Mouse (Mus musculus) stomach, embryonic 16.5 days (tissue): ENCODE measurements at regions not wholly inside any gene's neighbourhood (a gene's known extent, or its start where the extent isn't known, plus 50 kb on each side); places are given as distances from the start of the nearest gene placed in this dataset.

Source experiments
- ATAC-seq: fragments of 200-750 bp; cut with Nextera tagmentation; 2 replicates; pipeline ENCODE4 v1.8.0; 2017; ENCODE audit warnings: moderate number of reproducible peaks, moderate TSS enrichment; ENCODE audit not compliant: insufficient read depth, low FRiP score
- H3K27ac ChIP-seq: fragments of 300-500 bp; sonication (generic); 2 replicates; pipeline ENCODE4 v1.5.1; 2014; ENCODE audit warnings: low read length
- H3K27me3 ChIP-seq: fragments of 300-500 bp; sonication (generic); 2 replicates; pipeline ENCODE4 v1.6.1; 2014; ENCODE audit warnings: low read length, control low read depth, mixed read lengths; ENCODE audit not compliant: control insufficient read depth, insufficient read depth
- H3K36me3 ChIP-seq: fragments of 300-500 bp; sonication (generic); 2 replicates; pipeline ENCODE4 v1.6.1; 2014; ENCODE audit warnings: low read length; ENCODE audit not compliant: control insufficient read depth, insufficient read depth
- H3K4me1 ChIP-seq: fragments of 300-500 bp; sonication (generic); 2 replicates; pipeline ENCODE4 v1.6.1; 2014; ENCODE audit warnings: low read length, control low read depth, mixed read lengths; ENCODE audit not compliant: control insufficient read depth, insufficient read depth
- H3K4me2 ChIP-seq: fragments of 300-500 bp; sonication (generic); 2 replicates; pipeline ENCODE4 v1.6.1; 2014; ENCODE audit warnings: low read depth, low read length, mixed read lengths
- H3K4me3 ChIP-seq: fragments of 300-500 bp; sonication (generic); replicated peaks from 2 replicates; pipeline ENCODE4 v1.5.1; 2014; ENCODE audit warnings: mild to moderate bottlenecking, low read length
- H3K9ac ChIP-seq: fragments of 300-500 bp; sonication (generic); 2 replicates; pipeline ENCODE4 v1.6.1; 2014; ENCODE audit warnings: low read length
- H3K9me3 ChIP-seq: fragments of 300-500 bp; sonication (generic); replicated peaks from 2 replicates; pipeline ENCODE4 v1.6.1; 2016; ENCODE audit warnings: low read length, control low read depth; ENCODE audit not compliant: control insufficient read depth
- WGBS: fragments of 180-500 bp; shearing (Covaris S2); extraction: QIAGEN DNeasy Blood & Tissue Kit; methylation state at CpG from one replicate; pipeline ENCODE4 v1.1.7; 2014; 5-methylcytosine and 5-hydroxymethylcytosine counted together

GRCm38 (mm10) chr2:50964062-50964461, 184.8 kb downstream of the Rnd3 start:
- H3K4me2 ChIP-seq: no peak overlapping the region
- no peaks in the 10 kb centered on the region for H3K9me3 ChIP-seq
- no peaks in the 10 kb centered on the region for H3K27me3 ChIP-seq
- no peak overlapping the region for H3K4me3 ChIP-seq
- no peaks in the 10 kb centered on the region for H3K36me3 ChIP-seq
- no peak overlapping the region for H3K27ac ChIP-seq
- WGBS: 62% methylated on average over 3 of the region's 3 CpGs
- peak; percentile 88 for ATAC-seq
- peaks cover 6% of the 10 kb centered on the region; the same call in 1 of the 2 replicates for H3K4me1 ChIP-seq
- no peak overlapping the region for H3K9ac ChIP-seq

GRCm38 (mm10) chr2:50961049-50961448, 187.9 kb downstream of the Rnd3 start:
- Histone ChIP-seq H3K4me3 (no peak overlapping the region), H3K27me3 (no peaks in the 10 kb centered on the region), H3K4me2 (no peak overlapping the region), H3K27ac (no peak overlapping the region), H3K9ac (no peak overlapping the region), H3K9me3 (no peaks in the 10 kb centered on the region), H3K4me1 (no peaks in the 10 kb centered on the region), H3K36me3 (no peaks in the 10 kb centered on the region)
- whole genome bisulfite sequencing: 39% methylated on average over 4 of the region's 4 CpGs
- ATAC-seq: no peak

GRCm38 (mm10) chr2:50959323-50959722, 189.6 kb downstream of the Rnd3 start:
- H3K4me2 ChIP-seq: no peak overlapping the region
- H3K9ac ChIP-seq: no peak overlapping the region
- H3K4me3 ChIP-seq: no peak overlapping the region
- H3K27ac ChIP-seq: no peak overlapping the region
- H3K4me1 ChIP-seq: no peaks in the 10 kb centered on the region
- H3K27me3 ChIP-seq: no peaks in the 10 kb centered on the region
- WGBS: 60% methylated on average over 9 of the region's 9 CpGs
- ATAC-seq: no peak
- H3K36me3 ChIP-seq: no peaks in the 10 kb centered on the region
- H3K9me3 ChIP-seq: no peaks in the 10 kb centered on the region

- no peaks in the 10 kb centered on the region for H3K36me3 ChIP-seq
- H3K27ac ChIP-seq: no peak overlapping the region
- no peak overlapping the region for H3K4me2 ChIP-seq
- H3K4me1 ChIP-seq: no peaks in the 10 kb centered on the region
- no peaks in the 10 kb centered on the region for H3K9me3 ChIP-seq
- no peak for ATAC-seq
- 67% methylated on average over 6 of the region's 6 CpGs for WGBS
- H3K4me3 ChIP-seq: no peak overlapping the region
- H3K9ac ChIP-seq: no peak overlapping the region
- no peaks in the 10 kb centered on the region for H3K27me3 ChIP-seq
These were observed 194.4 kb downstream of the Rnd3 start for GRCm38 (mm10) chr2:50954361-50955066.

- H3K9ac ChIP-seq: no peak overlapping the region
- no peaks in the 10 kb centered on the region for H3K27me3 ChIP-seq
- no peaks in the 10 kb centered on the region for H3K4me1 ChIP-seq
- peak; percentile 89 for ATAC-seq
- H3K4me2 ChIP-seq: no peak overlapping the region
- no peak overlapping the region for H3K4me3 ChIP-seq
- no peaks in the 10 kb centered on the region for H3K36me3 ChIP-seq
- 71% methylated on average over 3 of the region's 3 CpGs for WGBS
- H3K27ac ChIP-seq: no peak overlapping the region
- H3K9me3 ChIP-seq: no peaks in the 10 kb centered on the region
These were observed 197.9 kb downstream of the Rnd3 start for GRCm38 (mm10) chr2:50951027-50951426.

GRCm38 (mm10) chr2:50949717-50950116, 199.2 kb downstream of the Rnd3 start:
- Histone ChIP-seq H3K4me1 (no peaks in the 10 kb centered on the region), H3K9ac (no peak overlapping the region), H3K27ac (no peak overlapping the region), H3K9me3 (no peaks in the 10 kb centered on the region), H3K4me3 (no peak overlapping the region), H3K27me3 (no peaks in the 10 kb centered on the region), H3K36me3 (no peaks in the 10 kb centered on the region), H3K4me2 (no peak overlapping the region)
- WGBS: 63% methylated on average over 4 of the region's 4 CpGs
- no peak for ATAC-seq

GRCm38 (mm10) chr2:50945526-50945925, 203.4 kb downstream of the Rnd3 start:
- no peak for ATAC-seq
- WGBS: 87% methylated on average over 4 of the region's 4 CpGs
- no peaks in the 10 kb centered on the region for H3K27me3 ChIP-seq
- H3K9me3 ChIP-seq: no peaks in the 10 kb centered on the region
- no peak overlapping the region for H3K9ac ChIP-seq
- no peaks in the 10 kb centered on the region for H3K36me3 ChIP-seq
- H3K27ac ChIP-seq: no peak overlapping the region
- no peaks in the 10 kb centered on the region for H3K4me1 ChIP-seq
- no peak overlapping the region for H3K4me3 ChIP-seq
- no peak overlapping the region for H3K4me2 ChIP-seq

GRCm38 (mm10) chr2:50943180-50943579, 205.7 kb downstream of the Rnd3 start:
- Histone ChIP-seq H3K36me3 (no peaks in the 10 kb centered on the region), H3K4me2 (no peak overlapping the region), H3K4me3 (no peak overlapping the region), H3K9me3 (no peaks in the 10 kb centered on the region), H3K9ac (no peak overlapping the region), H3K27me3 (no peaks in the 10 kb centered on the region), H3K4me1 (no peaks in the 10 kb centered on the region), H3K27ac (no peak overlapping the region)
- ATAC-seq: no peak
- 68% methylated on average over 15 of the region's 15 CpGs for WGBS

GRCm38 (mm10) chr2:50942741-50943140, 206.2 kb downstream of the Rnd3 start:
- 81% methylated on average over 11 of the region's 11 CpGs for WGBS
- no peak overlapping the region for H3K4me3 ChIP-seq
- no peaks in the 10 kb centered on the region for H3K27me3 ChIP-seq
- H3K27ac ChIP-seq: no peak overlapping the region
- H3K9me3 ChIP-seq: no peaks in the 10 kb centered on the region
- no peaks in the 10 kb centered on the region for H3K4me1 ChIP-seq
- no peak overlapping the region for H3K9ac ChIP-seq
- no peaks in the 10 kb centered on the region for H3K36me3 ChIP-seq
- no peak for ATAC-seq
- no peak overlapping the region for H3K4me2 ChIP-seq
